Mouse (Mus musculus): ENCODE results near the gene Hsd17b10.

The Hsd17b10 gene

GRCm38 (mm10) chrX:152001737-152002710 lies at the start of gene Hsd17b10:
Gene Hsd17b10 (plus strand): TSS chrX:152001845.
- in situ Hi-C loops (cut with MboI; ENCODE audit: low sequenced_read_pairs) = no loop called here

- in situ Hi-C loops (cut with MboI; ENCODE audit: low sequenced_read_pairs) = no loop called here
Observed at GRCm38 (mm10) chrX:151999006-151999710, 2.5 kb upstream of the Hsd17b10 start.

- in situ Hi-C loops (cut with MboI; ENCODE audit: low sequenced_read_pairs) = no loop called here
Observed at GRCm38 (mm10) chrX:152001182-152001684, 412 bp upstream of the Hsd17b10 start.

- in situ Hi-C loops (cut with MboI; ENCODE audit: low sequenced_read_pairs) = no loop called here
Observed at GRCm38 (mm10) chrX:152002865-152003264, 1.2 kb downstream of the Hsd17b10 start.

GRCm38 (mm10) chrX:152007863-152008262 lies 6.2 kb downstream of the Hsd17b10 start:
- in situ Hi-C loops (cut with MboI; ENCODE audit: low sequenced_read_pairs) = no loop called here

GRCm38 (mm10) chrX:152015752-152016150 lies 14.1 kb downstream of the Hsd17b10 start:
- in situ Hi-C loops (cut with MboI; ENCODE audit: low sequenced_read_pairs) = no loop called here

- in situ Hi-C loops (cut with MboI; ENCODE audit: low sequenced_read_pairs) = no loop called here
Observed at GRCm38 (mm10) chrX:152016151-152017145, 14.8 kb downstream of the Hsd17b10 start, which contains the start of the genes Ribc1 and Smc1a. Gene Ribc1 (minus strand): TSS chrX:152016295. Gene Smc1a (plus strand): TSS chrX:152016428.

- in situ Hi-C loops (cut with MboI; ENCODE audit: low sequenced_read_pairs) = no loop called here
Observed at GRCm38 (mm10) chrX:152017186-152017585, 15.5 kb downstream of the Hsd17b10 start.

GRCm38 (mm10) chrX:152019294-152019693 lies 17.6 kb downstream of the Hsd17b10 start:
- in situ Hi-C loops (cut with MboI; ENCODE audit: low sequenced_read_pairs) = no loop called here

GRCm38 (mm10) chrX:152039865-152040264 lies 38.2 kb downstream of the Hsd17b10 start:
- in situ Hi-C loops (cut with MboI; ENCODE audit: low sequenced_read_pairs) = no loop called here

- in situ Hi-C loops (cut with MboI; ENCODE audit: low sequenced_read_pairs) = no loop called here
Observed at GRCm38 (mm10) chrX:152047230-152047629, 45.6 kb downstream of the Hsd17b10 start.

- in situ Hi-C loops (cut with MboI; ENCODE audit: low sequenced_read_pairs) = no loop called here
Observed at GRCm38 (mm10) chrX:152052546-152052945, 50.9 kb downstream of the Hsd17b10 start.
